Mouse (Mus musculus) forebrain, embryonic 11.5 days (tissue): Measurements from ENCODE around the gene Eif4a2. TPM values are rescaled to one million over a fixed set of nuclear protein-coding genes. Genes with fewer than 3 reads are reported as not detected.

ENCODE experiments used
- ATAC-seq: fragments of 200-750 bp; cut with Nextera tagmentation; replicated peaks from 2 replicates; pipeline ENCODE4 v1.8.0; 2017; ENCODE audit warnings: moderate TSS enrichment; ENCODE audit not compliant: low FRiP score
- DNase-seq: peaks from one replicate; pipeline ENCODE4 v3.0.0-alpha.2; 2017; ENCODE audit warnings: low spot score
- H3K27ac ChIP-seq: fragments of 300-500 bp; sonication (generic); 2 replicates; pipeline ENCODE4 v1.5.1; 2014; ENCODE audit warnings: low read depth, low read length
- H3K27me3 ChIP-seq: fragments of 300-500 bp; sonication (generic); 2 replicates; pipeline ENCODE4 v1.6.1; 2014; ENCODE audit warnings: mild to moderate bottlenecking, low read length, mixed read lengths; ENCODE audit not compliant: control insufficient read depth, insufficient read depth
- H3K36me3 ChIP-seq: fragments of 300-500 bp; sonication (generic); 2 replicates; pipeline ENCODE4 v1.6.1; 2014; ENCODE audit warnings: mild to moderate bottlenecking, low read length, moderate library complexity, mixed read lengths; ENCODE audit not compliant: control insufficient read depth, insufficient read depth
- H3K4me1 ChIP-seq: fragments of 300-500 bp; sonication (generic); replicated peaks from 2 replicates; pipeline ENCODE4 v1.6.1; 2014; ENCODE audit warnings: low read length, mixed read lengths; ENCODE audit not compliant: control insufficient read depth, insufficient read depth
- H3K4me2 ChIP-seq: fragments of 300-500 bp; sonication (generic); 2 replicates; pipeline ENCODE4 v1.6.1; 2014; ENCODE audit warnings: low read depth, mild to moderate bottlenecking, low read length, moderate library complexity, mixed read lengths; ENCODE audit not compliant: severe bottlenecking
- H3K4me3 ChIP-seq: fragments of 300-500 bp; sonication (generic); 2 replicates; pipeline ENCODE4 v1.5.1; 2014; ENCODE audit warnings: low read depth, low read length
- H3K9ac ChIP-seq: fragments of 300-500 bp; sonication (generic); 2 replicates; pipeline ENCODE4 v1.6.1; 2014; ENCODE audit warnings: low read length
- H3K9me3 ChIP-seq: fragments of 300-500 bp; sonication (generic); 2 replicates; pipeline ENCODE4 v1.6.1; 2016; ENCODE audit warnings: low read length, mixed read lengths; ENCODE audit not compliant: control insufficient read depth
- WGBS: fragments of 180-500 bp; shearing (Covaris S2); extraction: QIAGEN DNeasy Blood & Tissue Kit; methylation state at CpG from one replicate; pipeline ENCODE4 v1.1.7; 2014; 5-methylcytosine and 5-hydroxymethylcytosine counted together
- microRNA-seq: library from miRNA; unstranded; fragments of <30 nt; microRNA quantifications from one replicate; pipeline ENCODE4, GENCODE M21; 2016; ENCODE audit not compliant: insufficient number of aligned reads
- polyA plus RNA-seq: library from polyadenylated mRNA; unstranded; fragments of >200 nt; fragmentation: Nextera tagmentation; extraction: Ambion mirVana; gene quantifications from 2 replicates; pipeline ENCODE4 v1.2.1, GENCODE M21; 2014

Eif4a2 gene
- polyA plus RNA-seq, 1 experiment from 2014 or later = 204 TPM

DNA sequence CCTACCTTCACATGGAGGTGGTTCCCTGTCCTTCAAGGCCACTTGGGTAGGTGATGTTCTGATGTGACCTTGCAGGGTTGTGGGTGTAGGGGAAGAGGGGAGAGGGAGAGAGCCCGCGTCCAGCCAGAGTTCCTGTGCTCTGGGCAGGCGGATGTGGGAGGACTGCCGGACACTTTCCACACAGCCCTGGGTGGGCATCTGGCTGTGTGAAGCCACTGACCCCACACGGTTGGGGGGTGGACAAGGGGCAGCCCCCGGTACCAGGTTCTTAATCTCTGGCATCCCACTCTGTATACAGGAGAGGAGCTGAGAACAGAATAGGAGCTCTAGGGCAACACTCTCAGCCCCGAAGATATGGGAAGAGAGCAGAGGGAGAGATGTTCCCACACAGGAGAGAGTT lies 51.0 kb downstream of the Eif4a2 start:
- DNase-seq = no peak
- H3K36me3 ChIP-seq = no peaks in the 10 kb centered on the region
- H3K4me3 ChIP-seq = no peak overlapping the region
- H3K4me2 ChIP-seq = no peak overlapping the region
- H3K27ac ChIP-seq = no peak overlapping the region
- no peak overlapping the region for H3K9ac ChIP-seq
- H3K9me3 ChIP-seq = no peaks in the 10 kb centered on the region
- WGBS = 86% methylated on average over 7 of the region's 7 CpGs
- no peaks in the 10 kb centered on the region for H3K4me1 ChIP-seq
- ATAC-seq = no peak
- H3K27me3 ChIP-seq = no peaks in the 10 kb centered on the region

DNA sequence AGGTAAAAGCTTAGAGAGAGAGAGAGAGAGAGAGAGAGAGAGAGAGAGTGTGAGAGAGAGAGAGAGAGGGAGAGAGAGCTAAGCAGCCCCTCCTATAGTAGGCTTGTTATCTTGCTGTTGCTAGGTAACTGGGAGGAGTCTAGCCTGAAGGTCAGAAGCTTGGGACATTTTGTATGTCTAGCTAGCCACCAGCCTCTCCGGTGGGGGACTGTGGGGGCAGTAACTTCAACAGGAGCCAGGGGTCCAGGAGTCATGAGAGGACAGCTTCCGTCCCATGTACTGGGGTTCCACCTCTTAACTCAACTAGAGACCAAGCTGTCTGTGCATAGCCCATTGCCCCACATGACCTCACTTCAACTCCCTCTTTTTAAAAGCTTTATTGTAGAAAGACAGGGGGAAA lies 51.7 kb downstream of the Eif4a2 start:
- Histone ChIP-seq H3K4me2 (no peak overlapping the region), H3K36me3 (no peaks in the 10 kb centered on the region), H3K4me3 (no peak overlapping the region), H3K27ac (no peak overlapping the region), H3K9me3 (no peaks in the 10 kb centered on the region), H3K9ac (no peak overlapping the region), H3K4me1 (no peaks in the 10 kb centered on the region), H3K27me3 (no peaks in the 10 kb centered on the region)
- no peak for ATAC-seq
- DNase-seq = no peak
- 63% methylated on average over 2 of the region's 2 CpGs for WGBS

DNA sequence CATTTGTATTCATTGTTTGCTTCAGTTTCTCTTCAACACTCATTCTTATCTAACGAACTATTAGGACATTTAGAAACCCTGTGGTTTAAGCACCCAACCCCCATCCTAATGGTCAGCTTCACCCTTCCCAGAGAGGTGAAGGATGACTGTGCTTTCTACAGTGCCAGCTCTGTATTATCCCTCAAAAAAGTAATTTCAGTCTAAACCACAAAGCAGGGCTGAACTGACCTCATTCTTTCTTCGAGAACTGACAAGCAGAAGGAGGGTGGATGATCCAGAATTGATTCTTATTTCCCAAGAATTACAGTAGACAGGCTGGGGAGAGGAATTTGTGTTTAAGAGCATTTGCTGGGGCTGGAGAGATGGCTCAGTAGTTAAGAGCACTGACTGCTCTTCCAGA lies 52.5 kb downstream of the Eif4a2 start:
- ATAC-seq = no peak
- H3K4me1 ChIP-seq = no peaks in the 10 kb centered on the region
- no peak overlapping the region for H3K4me3 ChIP-seq
- H3K27ac ChIP-seq = no peak overlapping the region
- DNase-seq = no peak
- H3K4me2 ChIP-seq = no peak overlapping the region
- H3K36me3 ChIP-seq = no peaks in the 10 kb centered on the region
- H3K9ac ChIP-seq = no peak overlapping the region
- no peaks in the 10 kb centered on the region for H3K9me3 ChIP-seq
- no peaks in the 10 kb centered on the region for H3K27me3 ChIP-seq
- 70% methylated on average over 2 of the region's 2 CpGs for WGBS

DNA sequence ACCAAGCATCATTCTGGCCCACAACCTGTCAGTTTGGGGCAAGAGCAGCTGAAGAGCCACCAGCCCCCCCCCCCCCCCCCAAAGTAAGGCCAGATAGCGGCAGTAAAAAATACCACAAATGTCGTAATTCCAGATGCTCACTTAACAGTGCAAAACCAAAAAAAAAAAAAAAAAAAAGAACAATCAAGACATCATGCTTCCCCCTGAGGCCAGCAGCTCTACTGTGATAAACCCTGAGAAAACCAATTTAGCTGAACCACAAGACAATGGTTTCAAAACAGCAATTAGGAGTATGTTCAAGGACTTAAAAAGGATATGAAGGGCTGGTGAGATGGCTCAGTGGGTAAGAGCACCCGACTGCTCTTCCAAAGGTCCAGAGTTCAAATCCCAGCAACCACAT lies 54.9 kb downstream of the Eif4a2 start:
- H3K27ac ChIP-seq = no peak overlapping the region
- H3K4me1 ChIP-seq = no peaks in the 10 kb centered on the region
- H3K4me2 ChIP-seq = no peak overlapping the region
- H3K27me3 ChIP-seq = no peaks in the 10 kb centered on the region
- H3K9ac ChIP-seq = no peak overlapping the region
- no peaks in the 10 kb centered on the region for H3K36me3 ChIP-seq
- WGBS = 98% methylated on average over 3 of the region's 3 CpGs
- DNase-seq (no peak), ATAC-seq (no peak)
- no peaks in the 10 kb centered on the region for H3K9me3 ChIP-seq
- no peak overlapping the region for H3K4me3 ChIP-seq

Small RNA genes lying within 50 kb of the gene (microRNA-seq; reads per million reads assigned to microRNA genes)
- gene Gm49346 = not detected

Other genes starting within 250 kb of the Eif4a2 start
- 35.0 and 37.0 TPM in 2 replicates for gene Tbccd1, start 249.8 kb upstream of the Eif4a2 start, polyA plus RNA-seq
- gene Dnajb11, start 249.6 kb upstream of the Eif4a2 start, polyA plus RNA-seq = 95.6 and 97.3 TPM in 2 replicates
- not detected in 2 replicates for gene Ahsg, start 216.2 kb upstream of the Eif4a2 start, polyA plus RNA-seq
- not detected in 2 replicates for gene Fetub, start 189.1 kb upstream of the Eif4a2 start, polyA plus RNA-seq
- gene Hrg, start 156.4 kb upstream of the Eif4a2 start, polyA plus RNA-seq = 0.32 TPM in 1 of 2 replicates, not detected in the other
- gene Kng2, start 78.0 kb upstream of the Eif4a2 start, polyA plus RNA-seq = not detected in 2 replicates
- not detected in 2 replicates for gene Kng1, start 49.6 kb upstream of the Eif4a2 start, polyA plus RNA-seq
- gene Rfc4, start 20.3 kb downstream of the Eif4a2 start, polyA plus RNA-seq = 212 and 239 TPM in 2 replicates
- not detected in 2 replicates for gene Adipoq, start 39.1 kb downstream of the Eif4a2 start, polyA plus RNA-seq
- 24.7 TPM in 2 replicates for gene St6gal1, start 117.3 kb downstream of the Eif4a2 start, polyA plus RNA-seq